Mouse (Mus musculus): ENCODE data around the gene Tmem38b. TPM values are rescaled to one million over a fixed set of nuclear protein-coding genes. Genes with fewer than 3 reads are reported as not detected.
A peak's percentile ranks its signal among the peaks of the same experiment; 100 is the strongest.

The Tmem38b gene
- polyA plus RNA-seq, 1 experiment = 47.0 TPM

- no peak overlapping the region for H3K4me3 ChIP-seq (ENCODE audit: insufficient read depth, low read depth, low read length)
- H3K27ac ChIP-seq (replicated peaks; ENCODE audit: low read depth, low read length) = no peak overlapping the region
- peaks cover 2% of the 10 kb centered on the region; the same call in 1 of the 2 replicates for H3K4me1 ChIP-seq (ENCODE audit: control insufficient read depth, insufficient read depth, insufficient read length, low read length)
These were observed 20.5 kb downstream of the Tmem38b start for GRCm38 (mm10) chr4:53846326-53846725.

GRCm38 (mm10) chr4:53847541-53847940 is 21.7 kb downstream of the Tmem38b start:
- H3K4me1 ChIP-seq (ENCODE audit: control insufficient read depth, insufficient read depth, insufficient read length, low read length) = peaks cover 2% of the 10 kb centered on the region; the same call in 1 of the 2 replicates
- no peak overlapping the region for H3K4me3 ChIP-seq (ENCODE audit: insufficient read depth, low read depth, low read length)
- H3K27ac ChIP-seq (replicated peaks; ENCODE audit: low read depth, low read length) = peak overlapping the region; percentile 66; the same call in 1 of the 2 replicates

GRCm38 (mm10) chr4:53848308-53848707 is 22.5 kb downstream of the Tmem38b start:
- H3K27ac ChIP-seq (replicated peaks; ENCODE audit: low read depth, low read length) = no peak overlapping the region
- H3K4me1 ChIP-seq (ENCODE audit: control insufficient read depth, insufficient read depth, insufficient read length, low read length) = peaks cover 2% of the 10 kb centered on the region; the same call in 1 of the 2 replicates
- no peak overlapping the region for H3K4me3 ChIP-seq (ENCODE audit: insufficient read depth, low read depth, low read length)

GRCm38 (mm10) chr4:53848816-53849215 is 23.0 kb downstream of the Tmem38b start:
- H3K4me3 ChIP-seq (ENCODE audit: insufficient read depth, low read depth, low read length) = no peak overlapping the region
- peaks cover 2% of the 10 kb centered on the region; the same call in 1 of the 2 replicates for H3K4me1 ChIP-seq (ENCODE audit: control insufficient read depth, insufficient read depth, insufficient read length, low read length)
- no peak overlapping the region for H3K27ac ChIP-seq (replicated peaks; ENCODE audit: low read depth, low read length)

GRCm38 (mm10) chr4:53849804-53850203 is 24.0 kb downstream of the Tmem38b start:
- Histone ChIP-seq H3K27ac (replicated peaks; ENCODE audit: low read depth, low read length) (no peak overlapping the region), H3K4me1 (ENCODE audit: control insufficient read depth, insufficient read depth, insufficient read length, low read length) (peaks cover 2% of the 10 kb centered on the region; the same call in 1 of the 2 replicates), H3K4me3 (ENCODE audit: insufficient read depth, low read depth, low read length) (no peak overlapping the region)

GRCm38 (mm10) chr4:53853333-53853732 is 27.5 kb downstream of the Tmem38b start:
- Histone ChIP-seq H3K4me1 (ENCODE audit: control insufficient read depth, insufficient read depth, insufficient read length, low read length) (no peaks in the 10 kb centered on the region), H3K4me3 (ENCODE audit: insufficient read depth, low read depth, low read length) (no peak overlapping the region), H3K27ac (replicated peaks; ENCODE audit: low read depth, low read length) (no peak overlapping the region)

- no peak overlapping the region for H3K27ac ChIP-seq (replicated peaks; ENCODE audit: low read depth, low read length)
- H3K4me3 ChIP-seq (ENCODE audit: insufficient read depth, low read depth, low read length) = no peak overlapping the region
- no peaks in the 10 kb centered on the region for H3K4me1 ChIP-seq (ENCODE audit: control insufficient read depth, insufficient read depth, insufficient read length, low read length)
These were observed 34.1 kb downstream of the Tmem38b start for GRCm38 (mm10) chr4:53859944-53860343.

- H3K4me3 ChIP-seq (ENCODE audit: insufficient read depth, low read depth, low read length) = no peak overlapping the region
- no peak overlapping the region for H3K27ac ChIP-seq (replicated peaks; ENCODE audit: low read depth, low read length)
- 0 out of 2 replicates have a peak, but pooled peaks cover 3% of the 10 kb centered on the region for H3K4me1 ChIP-seq (ENCODE audit: control insufficient read depth, insufficient read depth, insufficient read length, low read length)
These were observed 36.3 kb downstream of the Tmem38b start for GRCm38 (mm10) chr4:53862101-53862500.

- no peak overlapping the region for H3K4me3 ChIP-seq (ENCODE audit: insufficient read depth, low read depth, low read length)
- no peak overlapping the region for H3K27ac ChIP-seq (replicated peaks; ENCODE audit: low read depth, low read length)
- 0 out of 2 replicates have a peak, but pooled peaks cover 3% of the 10 kb centered on the region for H3K4me1 ChIP-seq (ENCODE audit: control insufficient read depth, insufficient read depth, insufficient read length, low read length)
These were observed 38.4 kb downstream of the Tmem38b start for GRCm38 (mm10) chr4:53864098-53864820.

GRCm38 (mm10) chr4:53866459-53866858 is 40.6 kb downstream of the Tmem38b start:
- Histone ChIP-seq H3K4me1 (ENCODE audit: control insufficient read depth, insufficient read depth, insufficient read length, low read length) (0 out of 2 replicates have a peak, but pooled peaks cover 3% of the 10 kb centered on the region), H3K27ac (replicated peaks; ENCODE audit: low read depth, low read length) (no peak overlapping the region), H3K4me3 (ENCODE audit: insufficient read depth, low read depth, low read length) (no peak overlapping the region)

- Histone ChIP-seq H3K4me3 (ENCODE audit: insufficient read depth, low read depth, low read length) (no peak overlapping the region), H3K4me1 (ENCODE audit: control insufficient read depth, insufficient read depth, insufficient read length, low read length) (no peaks in the 10 kb centered on the region), H3K27ac (replicated peaks; ENCODE audit: low read depth, low read length) (no peak overlapping the region)
These were observed 52.9 kb downstream of the Tmem38b start for GRCm38 (mm10) chr4:53878542-53879417.

GRCm38 (mm10) chr4:53882921-53883682 is 57.3 kb downstream of the Tmem38b start:
- H3K27ac ChIP-seq (replicated peaks; ENCODE audit: low read depth, low read length) = no peak overlapping the region
- no peak overlapping the region for H3K4me3 ChIP-seq (ENCODE audit: insufficient read depth, low read depth, low read length)
- H3K4me1 ChIP-seq (ENCODE audit: control insufficient read depth, insufficient read depth, insufficient read length, low read length) = no peaks in the 10 kb centered on the region

GRCm38 (mm10) chr4:53884351-53885245 is 58.8 kb downstream of the Tmem38b start:
- Histone ChIP-seq H3K4me1 (ENCODE audit: control insufficient read depth, insufficient read depth, insufficient read length, low read length) (no peaks in the 10 kb centered on the region), H3K27ac (replicated peaks; ENCODE audit: low read depth, low read length) (no peak overlapping the region)

More at GRCm38 (mm10) chr4:53884351-53885245, 58.8 kb downstream of the Tmem38b start:
- H3K4me3 ChIP-seq (ENCODE audit: insufficient read depth, low read depth, low read length) = no peak overlapping the region
